Mouse (Mus musculus) erythroblast, embryonic 14.5 days (primary cell): ENCODE data around the gene Wdr44.
"Not testable (repeated sequence)": the region's sequence is repeated elsewhere in the genome, so short reads cannot be mapped to it uniquely, and the experiment has no call there.

Experiments
- GATA1 ChIP-seq: IDR thresholded peaks from 2 replicates; pipeline ENCODE4 v1.6.1; 2012; ENCODE audit warnings: low read length, inconsistent platforms, mixed read lengths
- TAL1 ChIP-seq: IDR thresholded peaks from 3 replicates; pipeline ENCODE4 v1.6.1; 2012; ENCODE audit warnings: low read length, inconsistent platforms, mixed read lengths

DNA sequence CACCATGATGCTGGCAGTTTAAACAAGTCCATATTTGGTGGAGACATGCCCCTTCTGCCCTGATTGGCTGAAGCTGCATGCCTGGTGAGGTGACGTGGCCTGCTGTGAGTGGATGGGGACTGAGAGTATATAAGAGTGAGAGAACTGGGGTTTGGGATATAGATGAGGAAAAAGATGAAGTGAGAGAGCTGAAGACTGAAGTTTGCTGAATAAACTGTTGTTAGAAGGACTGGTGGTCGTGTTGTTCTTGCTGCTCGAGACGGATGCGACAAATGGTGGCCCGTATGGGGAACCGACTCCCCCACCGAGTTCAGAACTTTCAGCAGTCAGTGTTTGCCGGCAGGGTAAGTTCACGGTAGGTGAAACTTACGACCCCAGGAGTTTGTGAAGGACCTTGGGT is 140.9 kb downstream of the Wdr44 start:
- not testable (repeated sequence) for TF ChIP-seq GATA1, TAL1
